Mouse (Mus musculus) adrenal gland, adult (tissue): Measurements from ENCODE around the gene Taldo1.
"Not testable (repeated sequence)": the region's sequence is repeated elsewhere in the genome, so short reads cannot be mapped to it uniquely, and the experiment has no call there.

ENCODE experiments used
- DNase-seq, 2 experiments: peaks; one replicate each; pipeline ENCODE4 v3.0.0; 2022 to 2023; ENCODE audit warnings: low spot score in 1 of 2; ENCODE audit not compliant: inconsistent age in 2 of 2

The Taldo1 gene

GRCm38 (mm10) chr7:141438201-141438968 lies 46.4 kb downstream of the Taldo1 start:
- DNase-seq, result peak in 1 of 2 experiments; percentile 25

- peak in 1 of 2 experiments; percentile 19 for DNase-seq
These were observed 47.2 kb downstream of the Taldo1 start for GRCm38 (mm10) chr7:141439140-141439679.

GRCm38 (mm10) chr7:141439811-141440210 lies 47.8 kb downstream of the Taldo1 start:
- DNase-seq, result peak in 1 of 2 experiments; percentile 26

GRCm38 (mm10) chr7:141440613-141441012 lies 48.6 kb downstream of the Taldo1 start:
- peak; percentile 71 to 88 for DNase-seq

- DNase-seq, result peak in 1 of 2 experiments; percentile 19
These were observed 49.5 kb downstream of the Taldo1 start for GRCm38 (mm10) chr7:141441460-141441859.

GRCm38 (mm10) chr7:141442199-141442598 lies 50.2 kb downstream of the Taldo1 start:
- DNase-seq, result no peak

- peak in 1 of 2 experiments; percentile 32 for DNase-seq
These were observed 51.3 kb downstream of the Taldo1 start for GRCm38 (mm10) chr7:141443081-141443821.

GRCm38 (mm10) chr7:141443828-141444237 lies 51.8 kb downstream of the Taldo1 start, which contains the start of gene Pidd1:
Pidd1 (minus strand) TSS chr7:141444025.
- DNase-seq, result peak; percentile 76 to 86

- DNase-seq, result not testable (repeated sequence)
These were observed 54.4 kb downstream of the Taldo1 start for GRCm38 (mm10) chr7:141446374-141446773.

GRCm38 (mm10) chr7:141447110-141447991 lies 55.4 kb downstream of the Taldo1 start, which contains the start of gene Rplp2:
Rplp2 (plus strand) TSS chr7:141447370.
- DNase-seq, result peak; percentile 96 to 99

GRCm38 (mm10) chr7:141451928-141452327 lies 59.9 kb downstream of the Taldo1 start:
- peak in 1 of 2 experiments; percentile 65 for DNase-seq
